Mouse (Mus musculus): ENCODE data around the gene Irf5.

DNA sequence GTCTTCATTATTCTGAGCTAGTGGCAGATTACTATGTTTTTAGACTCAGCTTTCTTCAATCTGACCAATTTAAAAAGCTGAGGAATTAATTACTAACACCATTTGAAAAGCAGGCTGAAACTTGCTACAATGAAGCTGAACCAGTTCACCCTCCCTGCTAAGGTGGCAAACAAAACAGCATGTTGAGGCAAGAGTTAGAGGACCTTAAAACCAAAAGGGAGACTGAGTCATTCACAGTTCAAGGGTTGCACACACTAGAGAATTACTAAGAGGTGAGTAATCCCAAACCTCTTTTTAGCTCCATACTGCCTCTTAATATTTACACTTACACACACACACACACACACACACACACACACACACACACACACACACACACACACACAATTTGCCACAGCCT is 21.2 kb downstream of the Irf5 start:
- no peak for TF ChIP-seq CTCF (IDR thresholded peaks at IDR 0.05; ENCODE audit: low read depth, low read length)
- no peak for TF ChIP-seq POLR2A (IDR thresholded peaks at IDR 0.05; ENCODE audit: borderline replicate concordance, low read depth, low read length)
